Mouse (Mus musculus): Measurements from ENCODE around the gene Pold4. TPM values are rescaled to one million over a fixed set of nuclear protein-coding genes. Genes with fewer than 3 reads are reported as not detected.
A peak's percentile ranks its signal among the peaks of the same experiment; 100 is the strongest.

Pold4 gene
- polyA plus RNA-seq, 1 experiment from 2014 or later: 15.2 TPM

DNA sequence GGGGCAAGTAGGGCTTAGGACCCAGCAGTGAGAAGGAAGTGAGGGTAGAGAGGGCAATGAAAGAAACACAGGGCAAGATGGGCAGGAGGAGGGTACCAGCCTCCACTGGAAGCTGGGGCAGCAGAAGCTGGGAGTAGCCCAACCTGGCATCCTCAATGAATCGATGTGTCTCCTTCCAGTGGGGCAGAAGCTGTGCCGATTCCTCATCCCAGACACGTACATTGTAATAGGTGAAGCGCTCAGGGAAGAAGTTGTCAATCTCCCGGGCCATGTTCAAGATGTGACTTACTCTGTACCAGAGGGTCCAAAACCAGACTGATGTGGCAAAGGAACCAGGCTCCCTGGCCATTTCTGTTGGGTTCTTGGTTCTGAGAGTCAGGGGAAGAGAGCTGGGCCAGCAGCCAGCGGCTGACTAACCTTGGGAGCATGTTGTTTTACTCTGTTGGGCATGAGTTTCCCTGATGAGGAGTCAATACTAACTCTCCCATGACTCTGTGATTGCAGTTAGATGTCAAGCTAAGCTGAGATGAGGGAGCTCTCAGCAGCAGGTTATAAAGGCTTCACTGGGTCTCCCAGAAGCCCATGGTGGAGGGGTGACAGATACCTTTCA is 32.6 kb downstream of the Pold4 start:
- ATAC-seq (ENCODE audit: insufficient read depth, low FRiP score, low TSS enrichment): no peak
- H3K27me3 ChIP-seq (ENCODE audit: control insufficient read depth, insufficient read depth, low read length): peaks cover 14% of the 10 kb centered on the region; the same call in 1 of the 2 replicates
- peaks cover 4% of the 10 kb centered on the region for H3K4me1 ChIP-seq (ENCODE audit: control insufficient read depth, insufficient read depth, low read length)
- H3K9me3 ChIP-seq (ENCODE audit: control insufficient read depth, low read length): no peaks in the 10 kb centered on the region
- H3K36me3 ChIP-seq (ENCODE audit: control insufficient read depth, insufficient read depth, low read length): no peaks in the 10 kb centered on the region
- DNase-seq (ENCODE audit: low spot score): no peak
- 96% methylated on average over 6 of the region's 6 CpGs for WGBS
- no peak overlapping the region for H3K9ac ChIP-seq (ENCODE audit: low read length)
- no peak overlapping the region for H3K27ac ChIP-seq (ENCODE audit: low read depth, low read length)
- H3K4me2 ChIP-seq (ENCODE audit: low read depth): no peak overlapping the region
- H3K4me3 ChIP-seq (ENCODE audit: low read depth, low read length): no peak overlapping the region

- no peaks in the 10 kb centered on the region for H3K9me3 ChIP-seq (ENCODE audit: control insufficient read depth, low read length)
- WGBS: 63% methylated on average over 4 of the region's 4 CpGs
- H3K36me3 ChIP-seq (ENCODE audit: control insufficient read depth, insufficient read depth, low read length): no peaks in the 10 kb centered on the region
- ATAC-seq (ENCODE audit: insufficient read depth, low FRiP score, low TSS enrichment): no peak
- H3K27me3 ChIP-seq (ENCODE audit: control insufficient read depth, insufficient read depth, low read length): peaks cover 17% of the 10 kb centered on the region
- DNase-seq (ENCODE audit: low spot score): no peak
- H3K4me1 ChIP-seq (ENCODE audit: control insufficient read depth, insufficient read depth, low read length): peaks cover 4% of the 10 kb centered on the region
- no peak overlapping the region for H3K27ac ChIP-seq (ENCODE audit: low read depth, low read length)
- no peak overlapping the region for H3K4me3 ChIP-seq (ENCODE audit: low read depth, low read length)
- no peak overlapping the region for H3K9ac ChIP-seq (ENCODE audit: low read length)
- no peak overlapping the region for H3K4me2 ChIP-seq (ENCODE audit: low read depth)
Measured at GRCm38 (mm10) chr19:4265956-4266355, 34.3 kb downstream of the Pold4 start.

GRCm38 (mm10) chr19:4268566-4269361 is 37.1 kb downstream of the Pold4 start, which contains the start of gene Ssh3:
Ssh3 (minus strand) TSS chr19:4269180.
- Histone ChIP-seq H3K9me3 (ENCODE audit: control insufficient read depth, low read length) (no peaks in the 10 kb centered on the region), H3K27ac (ENCODE audit: low read depth, low read length) (no peak within 1 kb of the TSS), H3K4me1 (ENCODE audit: control insufficient read depth, insufficient read depth, low read length) (peaks cover 4% of the 10 kb centered on the region), H3K27me3 (ENCODE audit: control insufficient read depth, insufficient read depth, low read length) (peaks cover 17% of the 10 kb centered on the region), H3K4me3 (ENCODE audit: low read depth, low read length) (peak within 1 kb of the TSS; percentile 29), H3K4me2 (ENCODE audit: low read depth) (peak within 1 kb of the TSS; percentile 43), H3K9ac (ENCODE audit: low read length) (no peak within 1 kb of the TSS), H3K36me3 (ENCODE audit: control insufficient read depth, insufficient read depth, low read length) (no peaks in the 10 kb centered on the region)
- peak; percentile 27 for DNase-seq (ENCODE audit: low spot score)
- ATAC-seq (ENCODE audit: insufficient read depth, low FRiP score, low TSS enrichment): no peak
- WGBS: 6% methylated on average over 46 of the region's 46 CpGs

- H3K36me3 ChIP-seq (ENCODE audit: control insufficient read depth, insufficient read depth, low read length): no peaks in the 10 kb centered on the region
- H3K27me3 ChIP-seq (ENCODE audit: control insufficient read depth, insufficient read depth, low read length): peaks cover 17% of the 10 kb centered on the region
- ATAC-seq (ENCODE audit: insufficient read depth, low FRiP score, low TSS enrichment) (no peak), DNase-seq (ENCODE audit: low spot score) (no peak)
- 72% methylated on average over 6 of the region's 6 CpGs for whole genome bisulfite sequencing
- no peak overlapping the region for H3K9ac ChIP-seq (ENCODE audit: low read length)
- H3K4me1 ChIP-seq (ENCODE audit: control insufficient read depth, insufficient read depth, low read length): peaks cover 4% of the 10 kb centered on the region
- H3K4me2 ChIP-seq (ENCODE audit: low read depth): no peak overlapping the region
- H3K4me3 ChIP-seq (ENCODE audit: low read depth, low read length): no peak overlapping the region
- no peaks in the 10 kb centered on the region for H3K9me3 ChIP-seq (ENCODE audit: control insufficient read depth, low read length)
- no peak overlapping the region for H3K27ac ChIP-seq (ENCODE audit: low read depth, low read length)
Measured at GRCm38 (mm10) chr19:4270187-4270586, 38.5 kb downstream of the Pold4 start.

DNA sequence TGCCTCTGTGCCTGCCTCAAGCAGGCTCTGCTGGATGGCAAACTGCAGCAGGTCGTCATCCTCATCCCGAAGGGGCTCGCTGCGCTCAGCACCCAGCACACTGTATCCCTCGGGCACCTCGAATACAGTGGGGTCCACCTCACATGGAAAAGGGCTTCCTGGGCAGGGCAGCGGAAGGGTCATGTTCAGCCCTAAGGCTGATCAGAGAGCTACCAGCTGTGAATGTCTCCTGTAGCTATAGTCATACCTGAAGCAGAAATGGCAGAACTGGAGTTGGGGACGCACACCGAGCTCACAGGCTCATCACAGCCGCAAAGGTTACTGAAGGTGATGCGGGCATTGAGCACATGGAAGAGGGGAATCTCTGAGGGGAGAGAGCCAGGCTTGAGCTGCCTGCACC is 39.3 kb downstream of the Pold4 start:
- H3K9ac ChIP-seq (ENCODE audit: low read length): no peak overlapping the region
- no peaks in the 10 kb centered on the region for H3K9me3 ChIP-seq (ENCODE audit: control insufficient read depth, low read length)
- H3K27ac ChIP-seq (ENCODE audit: low read depth, low read length): no peak overlapping the region
- H3K4me3 ChIP-seq (ENCODE audit: low read depth, low read length): no peak overlapping the region
- H3K4me2 ChIP-seq (ENCODE audit: low read depth): no peak overlapping the region
- ATAC-seq (ENCODE audit: insufficient read depth, low FRiP score, low TSS enrichment) (no peak), DNase-seq (ENCODE audit: low spot score) (no peak)
- 92% methylated on average over 11 of the region's 11 CpGs for WGBS
- no peaks in the 10 kb centered on the region for H3K36me3 ChIP-seq (ENCODE audit: control insufficient read depth, insufficient read depth, low read length)
- H3K27me3 ChIP-seq (ENCODE audit: control insufficient read depth, insufficient read depth, low read length): peaks cover 17% of the 10 kb centered on the region
- H3K4me1 ChIP-seq (ENCODE audit: control insufficient read depth, insufficient read depth, low read length): peaks cover 4% of the 10 kb centered on the region

DNA sequence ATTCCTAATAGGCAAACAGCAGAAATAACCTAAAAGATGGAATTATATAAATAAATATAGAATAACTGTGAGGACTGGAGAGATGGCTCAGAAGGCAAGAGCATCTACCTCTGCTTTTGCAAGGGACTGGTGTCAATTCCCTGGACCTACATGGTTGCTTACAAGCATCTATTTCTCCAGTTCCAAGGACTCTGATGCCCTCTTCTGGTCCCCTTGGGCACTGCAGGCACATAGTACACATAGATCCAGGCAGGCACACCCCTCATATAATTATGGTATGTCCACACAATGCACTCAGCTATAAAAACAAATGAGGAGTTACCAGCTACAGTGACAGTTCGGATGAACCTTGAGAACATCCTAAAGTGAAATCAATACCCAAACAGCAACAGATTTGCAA is 47.8 kb downstream of the Pold4 start:
- Histone ChIP-seq H3K36me3 (ENCODE audit: control insufficient read depth, insufficient read depth, low read length) (no peaks in the 10 kb centered on the region), H3K27me3 (ENCODE audit: control insufficient read depth, insufficient read depth, low read length) (no peaks in the 10 kb centered on the region), H3K9me3 (ENCODE audit: control insufficient read depth, low read length) (no peaks in the 10 kb centered on the region), H3K4me1 (ENCODE audit: control insufficient read depth, insufficient read depth, low read length) (no peaks in the 10 kb centered on the region), H3K4me2 (ENCODE audit: low read depth) (no peak overlapping the region), H3K4me3 (ENCODE audit: low read depth, low read length) (no peak overlapping the region), H3K9ac (ENCODE audit: low read length) (no peak overlapping the region), H3K27ac (ENCODE audit: low read depth, low read length) (no peak overlapping the region)
- ATAC-seq (ENCODE audit: insufficient read depth, low FRiP score, low TSS enrichment) (no peak), DNase-seq (ENCODE audit: low spot score) (no peak)
- WGBS: 94% methylated on average over 1 of the region's 1 CpGs

DNA sequence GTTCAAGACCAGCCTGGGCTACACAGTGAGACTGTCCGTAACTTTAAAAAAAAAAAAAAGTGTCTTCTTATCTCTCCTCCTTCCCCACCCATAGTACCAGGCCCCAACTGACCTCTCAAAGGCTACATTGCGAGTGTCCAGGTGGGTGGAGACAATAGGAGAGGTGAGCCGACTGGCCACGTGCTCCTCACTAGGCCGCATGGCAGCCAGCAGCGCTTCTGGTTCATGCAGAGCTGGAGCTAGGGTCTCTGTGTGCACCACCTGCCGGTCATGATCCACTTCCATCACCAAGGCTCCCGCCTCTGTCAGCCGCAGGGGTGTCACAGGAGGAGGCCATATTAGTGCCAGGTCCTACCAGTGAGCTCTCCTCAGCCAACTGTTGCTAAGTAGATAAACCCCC is 48.7 kb downstream of the Pold4 start:
- no peak overlapping the region for H3K27ac ChIP-seq (ENCODE audit: low read depth, low read length)
- H3K4me3 ChIP-seq (ENCODE audit: low read depth, low read length): no peak overlapping the region
- H3K9ac ChIP-seq (ENCODE audit: low read length): no peak overlapping the region
- H3K4me2 ChIP-seq (ENCODE audit: low read depth): no peak overlapping the region
- peaks cover 1% of the 10 kb centered on the region; the same call in 1 of the 2 replicates for H3K36me3 ChIP-seq (ENCODE audit: control insufficient read depth, insufficient read depth, low read length)
- no peaks in the 10 kb centered on the region for H3K9me3 ChIP-seq (ENCODE audit: control insufficient read depth, low read length)
- no peak for DNase-seq (ENCODE audit: low spot score)
- ATAC-seq (ENCODE audit: insufficient read depth, low FRiP score, low TSS enrichment): no peak
- H3K27me3 ChIP-seq (ENCODE audit: control insufficient read depth, insufficient read depth, low read length): no peaks in the 10 kb centered on the region
- no peaks in the 10 kb centered on the region for H3K4me1 ChIP-seq (ENCODE audit: control insufficient read depth, insufficient read depth, low read length)
- WGBS: 96% methylated on average over 9 of the region's 9 CpGs

GRCm38 (mm10) chr19:4282898-4283553 is 51.3 kb downstream of the Pold4 start, which contains the start of gene Ankrd13d:
Ankrd13d (minus strand) TSS chr19:4283137.
- peaks cover 14% of the 10 kb centered on the region; the same call in 1 of the 2 replicates for H3K36me3 ChIP-seq (ENCODE audit: control insufficient read depth, insufficient read depth, low read length)
- H3K4me3 ChIP-seq (ENCODE audit: low read depth, low read length): peak within 1 kb of the TSS; percentile 52
- H3K4me1 ChIP-seq (ENCODE audit: control insufficient read depth, insufficient read depth, low read length): no peaks in the 10 kb centered on the region
- no peaks in the 10 kb centered on the region for H3K9me3 ChIP-seq (ENCODE audit: control insufficient read depth, low read length)
- peak within 1 kb of the TSS; percentile 78 for H3K4me2 ChIP-seq (ENCODE audit: low read depth)
- under 1% methylated on average over 47 of the region's 50 CpGs for WGBS
- ATAC-seq (ENCODE audit: insufficient read depth, low FRiP score, low TSS enrichment) (peak; percentile 92), DNase-seq (ENCODE audit: low spot score) (peak; percentile 93)
- peak within 1 kb of the TSS; percentile 63 for H3K9ac ChIP-seq (ENCODE audit: low read length)
- no peak within 1 kb of the TSS for H3K27ac ChIP-seq (ENCODE audit: low read depth, low read length)
- no peaks in the 10 kb centered on the region for H3K27me3 ChIP-seq (ENCODE audit: control insufficient read depth, insufficient read depth, low read length)

Measured in neural tube, embryonic 11.5 days (tissue).